Mouse (Mus musculus) lung, postnatal 0 days (tissue): ENCODE results near the gene Pbsn.

ENCODE experiments used
- CTCF ChIP-seq: IDR thresholded peaks from 2 replicates; pipeline ENCODE4 v1.5.1; 2016; ENCODE audit warnings: antibody characterized with exemption, mild to moderate bottlenecking
- EP300 ChIP-seq: IDR thresholded peaks from 2 replicates; pipeline ENCODE4 v1.6.1; 2016; ENCODE audit warnings: antibody characterized with exemption, mild to moderate bottlenecking, control low read depth

GRCm38 (mm10) chrX:77853523-77853922 lies at the start of gene Pbsn:
- TF ChIP-seq EP300 (no peak), CTCF (no peak)
